Mouse (Mus musculus): Measurements from ENCODE around the gene Tex52.
A peak's percentile ranks its signal among the peaks of the same experiment; 100 is the strongest.

Tex52 gene

DNA sequence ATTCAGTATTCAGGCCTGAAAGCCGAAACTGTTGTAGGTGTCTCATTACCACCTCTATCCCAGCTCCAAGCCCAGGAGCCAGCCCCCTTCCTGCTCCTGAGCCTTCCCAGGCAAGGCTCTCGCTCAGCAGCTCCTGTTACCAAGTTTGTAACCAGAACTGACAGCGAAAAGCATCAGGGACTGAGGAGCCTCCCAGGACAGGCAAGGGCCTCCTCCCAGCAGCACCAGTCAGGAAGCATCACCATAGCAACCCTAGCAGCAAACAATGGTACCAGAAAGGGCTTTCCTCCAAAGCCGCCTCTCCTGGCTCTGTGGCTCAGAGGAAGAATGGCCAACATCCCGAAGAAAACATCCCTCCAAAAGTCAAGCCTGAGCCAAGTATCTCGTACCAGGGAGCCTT is at the start of gene Tex52, which contains the start of gene Gm44596:
Gene Tex52, plus strand, starts transcription at position 265 of the 400 bp plus-strand sequence.
Gene Gm44596, plus strand, starts transcription at position 312 of the 400 bp plus-strand sequence.
- DNase-seq (ENCODE audit: low spot score in 2 of 2), result no peak

DNA sequence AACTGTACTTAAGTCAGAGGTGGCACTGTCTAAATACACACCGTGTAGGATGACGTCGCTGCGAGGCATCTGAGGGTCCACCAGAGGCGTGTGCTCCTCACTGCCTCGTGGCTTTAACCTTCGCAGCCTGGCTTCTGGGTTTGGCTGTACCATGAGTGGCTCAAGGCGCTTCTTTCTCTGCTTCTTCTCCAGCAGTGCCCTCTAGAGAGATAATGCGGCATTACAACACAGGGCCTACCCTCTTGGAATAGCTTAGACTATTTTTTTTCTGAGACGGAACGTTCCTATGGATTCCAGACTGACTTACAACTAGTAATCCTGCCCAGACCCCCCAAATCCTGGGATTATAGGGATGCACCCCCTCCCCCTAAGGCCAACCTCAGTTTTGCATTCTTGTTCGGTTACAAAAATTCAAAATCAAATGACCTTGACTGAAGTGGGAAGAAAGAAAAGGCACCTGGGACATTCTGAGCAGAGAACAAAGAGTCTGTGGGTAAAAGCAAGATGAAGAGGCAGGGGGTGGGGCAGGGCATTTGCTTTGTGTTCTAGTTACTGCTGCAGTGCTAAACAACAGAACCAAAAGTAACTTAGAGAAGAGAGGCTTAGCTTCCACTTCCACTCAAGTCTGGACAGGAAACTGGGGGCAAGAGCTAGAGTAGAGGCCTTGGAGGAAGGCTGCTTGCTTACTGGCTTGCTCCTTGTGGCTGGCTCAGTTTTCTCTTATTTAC is 40.7 kb upstream of the Tex52 start:
- peak; percentile 61 to 66 for DNase-seq (ENCODE audit: low spot score in 2 of 2)

DNA sequence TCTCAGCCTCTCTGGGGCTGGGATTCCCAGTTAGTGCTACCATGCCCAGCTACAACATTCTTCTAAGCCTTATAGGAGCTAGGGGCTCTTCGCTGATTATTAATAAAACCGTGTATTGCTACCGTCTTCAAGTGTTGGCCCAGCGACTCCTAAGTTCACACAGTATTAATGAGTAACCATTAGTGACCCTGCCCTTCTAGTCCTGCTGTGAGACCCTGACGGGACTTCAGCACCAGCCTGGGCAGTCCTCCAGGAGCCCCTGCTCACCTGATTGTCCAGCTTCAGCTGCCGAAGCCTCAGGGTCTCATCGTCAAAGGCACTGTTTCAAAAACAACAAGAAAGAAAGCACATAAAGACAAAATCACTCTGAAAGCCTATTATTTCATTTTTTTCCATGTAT is 37.8 kb upstream of the Tex52 start:
- no peak for DNase-seq (ENCODE audit: low spot score in 2 of 2)

DNA sequence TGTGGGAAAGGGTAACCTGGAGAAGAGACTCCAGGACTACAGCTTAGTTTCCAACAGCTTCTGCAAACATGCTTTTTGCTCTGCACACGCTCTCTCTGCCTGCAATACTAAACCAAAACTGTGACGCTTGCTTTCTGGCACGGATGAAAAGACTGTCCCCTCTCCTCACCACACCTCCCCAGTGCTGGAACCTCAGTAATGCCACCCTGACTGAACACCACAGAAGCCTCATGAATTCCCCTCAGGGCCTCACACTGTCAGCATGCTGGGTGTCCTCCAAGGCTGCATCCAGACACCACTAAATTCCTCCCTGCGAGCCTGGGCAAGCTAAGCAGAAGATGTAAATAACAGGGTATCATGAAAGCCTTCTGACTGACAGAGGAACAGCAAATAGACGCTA is 36.4 kb upstream of the Tex52 start:
- DNase-seq (ENCODE audit: low spot score in 2 of 2), result no peak

DNA sequence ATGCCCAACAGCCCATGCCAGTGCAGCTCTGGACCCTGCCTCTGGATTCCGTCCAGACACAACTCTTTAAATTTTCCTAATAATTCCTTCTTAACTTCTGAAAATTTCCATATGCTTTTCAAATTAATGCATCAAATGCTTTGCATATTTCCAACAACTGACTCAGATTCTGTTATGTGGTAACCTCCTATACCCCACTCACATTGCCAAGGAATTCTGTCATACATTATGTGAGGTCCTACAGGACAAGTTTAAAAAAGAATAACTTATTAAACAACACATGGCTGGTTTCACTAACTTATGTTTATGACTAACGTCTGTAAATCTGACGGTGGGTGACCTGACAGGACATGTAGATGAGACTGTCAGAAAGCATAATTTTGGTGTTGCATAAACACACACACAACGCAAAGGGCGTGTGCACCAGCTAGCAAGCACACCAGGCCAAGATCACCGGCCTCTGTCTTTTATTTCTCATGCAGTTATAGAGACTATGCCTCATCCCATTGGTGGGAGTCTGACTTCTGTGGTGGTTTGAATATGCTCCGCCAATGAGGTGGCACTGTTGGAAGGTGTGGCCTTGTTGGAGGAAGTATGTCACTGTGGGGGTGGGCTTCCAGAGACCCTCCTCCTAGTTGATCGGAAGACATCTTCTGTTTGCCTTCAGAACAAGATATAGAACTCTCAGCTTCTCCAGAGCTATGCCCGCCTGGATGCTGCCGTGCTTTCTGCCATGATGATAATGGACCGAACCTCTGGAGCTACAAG is 33.1 kb upstream of the Tex52 start:
- no peak for DNase-seq (ENCODE audit: low spot score in 2 of 2)

DNA sequence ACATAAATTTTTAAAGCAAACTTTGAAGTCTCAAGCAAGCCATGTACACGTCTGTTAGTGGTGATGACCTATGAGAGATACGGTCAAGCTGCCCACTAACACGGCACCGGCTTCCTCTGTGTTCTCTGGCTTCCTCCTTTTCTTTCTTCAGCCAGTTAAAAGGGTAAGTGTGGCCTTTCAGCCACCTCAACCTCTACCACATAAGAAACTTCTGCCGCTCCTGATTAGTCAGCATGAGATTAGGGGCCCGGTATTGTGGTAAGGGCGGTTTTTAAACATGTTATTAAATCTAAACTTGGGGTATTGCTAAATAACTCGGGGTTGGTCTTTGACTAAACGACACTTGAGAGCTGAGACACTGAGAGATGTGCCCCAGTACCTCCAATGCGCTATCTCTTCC is 29.6 kb upstream of the Tex52 start:
- no peak for DNase-seq (ENCODE audit: low spot score in 2 of 2)

DNA sequence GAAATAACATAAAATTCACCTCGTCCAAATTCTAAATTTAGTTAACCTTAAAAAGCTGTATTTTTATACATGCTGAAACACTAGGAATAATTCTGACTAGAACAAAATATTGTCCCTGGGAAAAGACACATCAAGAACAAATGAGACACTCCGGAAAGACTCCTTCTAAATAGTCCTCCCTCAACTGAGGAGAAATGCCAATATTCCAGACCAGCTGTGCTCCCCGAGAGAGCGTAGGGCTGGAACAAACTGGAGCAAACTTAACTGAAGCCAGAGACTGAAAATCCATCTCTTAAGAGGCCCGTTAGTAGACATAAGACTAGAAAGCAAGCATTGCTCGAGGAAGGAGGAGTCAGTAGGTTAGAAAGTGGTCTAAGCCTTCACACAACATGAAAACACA is 28.5 kb upstream of the Tex52 start:
- no peak for DNase-seq (ENCODE audit: low spot score in 2 of 2)

DNA sequence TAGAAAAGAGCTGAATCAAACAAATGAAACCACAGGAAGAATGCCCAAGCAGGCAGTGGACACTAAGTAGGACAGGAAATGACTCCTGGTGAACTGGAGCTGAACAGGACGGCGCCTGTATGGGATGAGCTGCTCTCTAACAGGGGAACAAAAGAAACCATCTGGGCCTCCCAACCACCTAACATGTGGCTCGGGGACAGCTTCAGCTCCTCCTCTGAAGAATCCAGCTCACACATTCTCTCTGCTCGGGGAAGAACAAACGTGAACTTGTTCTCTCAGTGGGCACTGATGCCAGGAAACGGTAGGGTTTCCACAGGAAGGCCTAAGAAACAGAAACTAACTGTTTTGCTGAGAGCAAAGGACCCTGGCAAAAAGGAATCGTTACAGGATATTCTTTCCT is 25.5 kb upstream of the Tex52 start:
- no peak for DNase-seq (ENCODE audit: low spot score in 2 of 2)

DNA sequence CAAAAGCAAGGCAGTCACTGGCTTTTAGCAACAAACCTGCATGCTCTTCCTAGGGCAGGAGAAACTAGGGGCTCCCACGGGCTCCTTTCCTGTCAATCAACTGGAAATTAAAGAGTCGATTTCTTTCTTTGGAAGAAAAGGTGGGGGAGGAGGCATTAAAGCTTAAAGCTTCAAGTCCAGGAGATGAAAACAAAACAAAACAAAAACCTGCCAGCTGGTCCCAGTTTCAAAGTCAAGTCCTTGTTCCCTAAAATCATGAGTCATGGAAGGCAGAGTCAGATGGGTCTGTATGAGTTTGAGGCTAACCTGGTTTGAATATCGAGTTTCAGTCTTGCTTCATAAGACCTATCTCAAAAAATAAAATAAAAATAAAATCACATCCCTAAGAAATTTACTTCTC is 21.1 kb upstream of the Tex52 start:
- no peak for DNase-seq (ENCODE audit: low spot score in 2 of 2)

DNA sequence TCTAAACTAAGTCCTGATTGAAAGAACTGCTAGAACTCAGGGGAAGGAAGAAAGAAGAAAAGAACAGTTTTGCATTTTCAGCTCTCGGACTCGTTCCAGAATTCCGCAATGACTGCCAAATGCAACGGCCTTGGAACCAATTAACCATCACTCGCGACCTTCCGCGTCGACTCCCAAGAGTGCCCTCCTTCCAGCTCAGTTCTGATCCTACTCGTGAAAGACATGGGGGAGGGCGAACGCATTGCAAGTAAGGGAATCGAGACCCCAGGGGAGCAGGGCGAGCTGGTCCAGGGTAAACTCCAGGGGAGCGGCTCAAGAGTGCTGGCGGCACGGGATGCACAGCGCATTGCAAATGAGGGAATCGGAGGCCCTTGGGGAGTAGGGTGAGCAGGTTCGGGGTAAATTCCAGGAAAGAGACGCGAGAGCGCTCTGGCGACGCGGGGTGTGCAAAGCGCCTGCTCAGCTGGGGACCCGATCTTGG is 20.0 kb upstream of the Tex52 start:
- peak in 1 of 2 experiments; percentile 26 for DNase-seq (ENCODE audit: low spot score in 2 of 2)

DNA sequence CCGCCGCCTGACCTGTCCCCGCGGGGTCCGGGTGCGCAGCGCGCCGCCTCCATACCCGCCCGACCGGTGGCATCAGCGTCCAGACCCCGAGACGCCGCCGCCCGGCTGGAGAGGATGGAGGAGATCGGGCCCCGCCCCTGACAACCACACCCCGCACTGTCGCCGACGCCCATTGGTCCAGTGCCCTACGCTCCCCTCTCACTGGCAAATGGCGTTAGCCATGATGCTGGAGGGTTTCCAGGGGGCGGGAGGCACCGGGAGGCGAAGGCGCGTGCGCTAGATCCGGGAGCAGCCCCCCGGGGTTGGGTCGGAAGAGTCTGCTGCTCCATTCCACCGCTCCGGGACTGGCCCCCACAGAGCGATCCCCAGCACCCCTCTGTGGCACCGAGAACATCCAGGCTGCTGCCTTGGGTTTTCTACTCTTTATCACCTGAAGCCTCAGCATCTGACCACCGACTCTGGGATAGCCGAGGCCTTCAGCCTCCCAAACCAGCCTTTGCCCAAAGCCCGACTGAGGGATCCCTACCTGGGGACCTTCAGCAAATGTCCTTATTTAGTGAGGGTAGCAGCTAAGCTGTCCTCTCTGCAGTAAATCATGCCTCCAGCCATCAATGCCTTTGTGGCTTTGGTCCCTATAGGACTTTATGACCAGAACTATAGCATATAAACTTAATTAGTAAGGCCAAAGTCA is 19.4 kb upstream of the Tex52 start, which contains the start of gene Tulp3:
Gene Tulp3, minus strand, starts transcription at position 126 of the 691 bp plus-strand sequence.
- peak; percentile 88 to 95 for DNase-seq (ENCODE audit: low spot score in 2 of 2)

DNA sequence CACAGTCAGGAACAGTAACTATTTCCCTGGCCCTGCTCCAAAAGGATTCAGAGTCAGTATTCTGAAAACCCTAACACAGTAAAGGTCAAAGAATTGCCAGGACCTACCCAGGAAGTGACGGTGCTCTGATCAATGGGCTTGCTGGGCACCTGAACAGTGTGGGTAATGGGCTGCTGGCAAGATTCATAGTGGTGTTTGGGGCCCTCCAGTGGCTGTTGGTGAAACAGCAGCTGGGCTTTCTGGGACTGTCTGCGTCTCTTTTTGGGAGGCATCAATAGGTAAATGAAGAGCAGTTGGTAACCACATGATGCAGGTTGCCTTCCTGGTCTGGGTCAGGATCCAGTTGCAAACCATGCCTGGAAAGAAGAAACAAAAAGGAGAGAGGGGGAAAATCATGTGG is 16.3 kb upstream of the Tex52 start:
- peak; percentile 46 to 49 for DNase-seq (ENCODE audit: low spot score in 2 of 2)

DNA sequence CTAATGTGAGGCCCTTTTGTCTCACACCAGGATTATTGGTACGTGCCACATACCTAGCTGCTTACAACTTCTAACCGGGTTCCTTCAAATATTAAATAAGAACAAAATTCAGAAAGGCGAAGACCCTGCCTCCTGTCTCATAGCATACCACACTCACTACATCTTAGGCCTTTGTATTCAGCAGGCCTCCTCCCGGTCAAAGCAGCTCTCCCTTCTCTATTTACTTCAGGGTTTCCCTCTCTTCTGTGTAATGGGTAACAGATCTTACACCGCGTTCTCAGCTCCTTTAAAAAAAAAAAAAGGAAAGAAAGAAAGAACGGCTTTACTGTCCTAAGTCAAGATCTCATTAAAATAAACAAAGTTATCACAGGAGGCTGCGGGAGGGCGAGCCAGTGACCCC is 13.4 kb upstream of the Tex52 start:
- DNase-seq (ENCODE audit: low spot score in 2 of 2), result no peak

DNA sequence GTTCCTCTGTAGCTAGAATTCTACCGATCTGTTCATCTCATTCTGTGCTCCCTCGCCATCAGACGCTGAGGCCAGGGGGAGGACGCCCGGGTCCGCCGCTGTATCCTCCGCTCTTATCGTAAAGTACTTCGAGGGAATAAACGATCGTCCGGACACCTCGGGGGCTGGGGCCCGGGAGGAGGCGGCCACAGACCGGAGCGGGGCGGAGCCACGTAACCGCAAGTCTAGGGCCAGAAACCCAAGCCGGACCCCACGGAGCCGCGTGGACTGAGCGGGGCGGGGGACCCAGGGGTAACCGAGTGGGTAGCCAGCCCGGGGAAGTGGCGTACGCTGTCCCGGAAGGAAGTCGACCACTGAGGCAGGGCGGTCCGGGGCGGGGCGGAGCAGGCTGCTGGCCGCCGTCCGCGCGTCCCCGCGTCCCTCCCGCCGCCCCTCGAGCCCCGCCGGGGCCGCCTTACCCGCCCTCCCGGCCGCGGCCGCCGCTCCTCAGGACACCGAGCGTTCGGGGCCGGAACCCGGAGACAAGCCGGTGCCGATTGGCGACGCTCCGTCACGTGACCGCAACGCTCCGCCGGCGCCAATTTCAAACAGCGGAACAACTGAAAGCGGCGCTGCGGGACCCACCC is 12.8 kb upstream of the Tex52 start, which contains the start of the genes Rhno1 and Foxm1:
Gene Rhno1, minus strand, starts transcription at position 531 of the 626 bp plus-strand sequence.
Gene Foxm1, plus strand, starts transcription at position 587 of the 626 bp plus-strand sequence.
- DNase-seq (ENCODE audit: low spot score in 2 of 2), result peak; percentile 77 to 83

DNA sequence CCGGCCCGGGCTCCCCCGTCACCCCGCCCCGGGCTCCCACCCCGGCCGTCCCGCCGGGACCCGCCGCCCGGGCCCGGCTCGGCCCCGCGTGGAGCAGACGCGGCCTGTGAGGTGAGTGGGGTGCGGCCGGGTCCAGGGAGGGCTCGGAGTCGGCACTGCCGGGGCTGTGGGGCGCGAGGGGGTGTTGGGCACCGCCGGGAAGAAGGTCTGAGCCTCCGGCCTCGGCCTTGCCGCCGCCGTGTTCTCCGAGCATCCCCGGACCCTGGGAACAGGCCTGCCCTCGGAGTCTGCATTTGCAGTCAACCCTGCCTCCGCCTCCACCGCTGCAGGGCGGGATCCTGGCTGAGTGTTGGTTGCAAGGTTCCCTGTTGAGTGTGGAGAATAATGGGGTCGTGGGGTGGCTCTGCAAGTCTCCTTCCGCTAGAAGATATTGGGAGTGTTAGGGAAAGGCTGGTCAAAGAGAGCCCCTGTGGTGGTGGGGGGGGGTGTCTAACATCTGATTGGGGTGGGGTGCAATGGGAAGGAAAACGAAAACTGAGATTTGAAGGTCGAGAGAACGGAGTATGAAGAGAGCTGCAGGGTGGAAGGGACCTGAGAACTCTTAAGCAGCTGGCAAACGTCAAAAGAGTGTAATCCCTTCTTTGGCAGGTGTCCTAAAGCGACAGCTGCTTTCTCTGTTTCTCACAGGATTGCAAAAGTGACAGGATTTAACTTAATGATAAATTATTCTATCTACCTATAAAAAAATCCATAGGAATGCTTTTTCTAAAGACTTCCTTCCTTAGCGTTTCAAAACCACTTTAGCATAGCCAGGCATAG is 12.0 kb upstream of the Tex52 start:
- no peak for DNase-seq (ENCODE audit: low spot score in 2 of 2)

DNA sequence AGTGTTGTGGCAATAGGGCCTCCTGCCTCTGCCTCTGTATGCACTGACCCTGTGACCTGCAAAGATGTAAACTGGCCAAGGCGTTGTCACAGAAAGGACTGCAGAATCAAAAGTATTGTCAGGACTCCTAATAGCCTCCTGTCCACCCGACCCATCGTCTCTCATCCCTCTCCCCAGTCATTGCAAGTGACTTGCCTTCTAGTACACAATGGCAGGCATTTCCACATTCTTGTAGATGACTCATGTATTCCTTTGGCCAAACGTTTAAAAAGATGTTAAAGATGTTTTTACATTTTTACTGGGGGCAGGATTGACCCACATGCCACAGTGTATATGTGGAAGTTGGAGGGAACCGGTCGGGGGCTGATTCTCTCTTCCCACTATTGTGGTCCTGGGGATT is 10.5 kb upstream of the Tex52 start:
- DNase-seq (ENCODE audit: low spot score in 2 of 2), result no peak

DNA sequence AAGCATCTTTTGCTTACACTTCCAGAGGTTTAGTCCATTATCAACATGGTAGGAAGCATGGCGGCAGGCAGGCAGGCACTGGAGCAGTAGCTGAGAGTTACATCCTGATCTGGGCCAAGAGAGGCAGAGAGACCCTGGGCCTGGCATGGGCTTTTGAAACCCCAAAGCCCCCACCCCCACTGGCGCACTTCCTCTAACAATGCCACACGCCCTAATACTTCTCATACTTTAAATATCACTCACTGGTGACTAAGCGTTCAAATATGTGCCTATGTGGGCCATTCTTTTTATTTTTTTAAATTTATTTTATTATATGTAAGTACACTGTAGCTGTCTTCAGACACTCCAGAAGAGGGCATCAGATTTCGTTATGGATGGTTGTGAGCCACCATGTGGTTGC is 8.8 kb upstream of the Tex52 start:
- DNase-seq (ENCODE audit: low spot score in 2 of 2), result no peak

DNA sequence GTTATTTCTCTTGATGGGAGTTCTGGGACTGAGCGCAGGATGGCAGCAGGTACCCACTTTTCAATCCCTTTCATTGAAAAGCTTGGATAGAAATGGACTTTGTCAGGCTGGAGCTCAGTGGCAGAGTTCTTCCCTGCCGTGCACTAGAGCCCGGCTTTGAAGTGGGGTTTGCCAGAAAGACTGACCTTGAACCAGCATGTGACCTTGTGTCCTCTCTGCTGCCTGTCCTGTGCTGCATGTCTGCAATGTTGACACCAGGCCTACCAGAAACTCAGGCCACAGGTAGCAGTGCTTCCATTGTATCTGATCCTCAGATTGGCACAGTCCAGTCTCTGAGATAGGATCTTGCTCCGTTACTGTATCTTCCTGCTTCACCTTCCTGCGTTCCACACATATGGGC is 5.2 kb upstream of the Tex52 start:
- no peak for DNase-seq (ENCODE audit: low spot score in 2 of 2)

DNA sequence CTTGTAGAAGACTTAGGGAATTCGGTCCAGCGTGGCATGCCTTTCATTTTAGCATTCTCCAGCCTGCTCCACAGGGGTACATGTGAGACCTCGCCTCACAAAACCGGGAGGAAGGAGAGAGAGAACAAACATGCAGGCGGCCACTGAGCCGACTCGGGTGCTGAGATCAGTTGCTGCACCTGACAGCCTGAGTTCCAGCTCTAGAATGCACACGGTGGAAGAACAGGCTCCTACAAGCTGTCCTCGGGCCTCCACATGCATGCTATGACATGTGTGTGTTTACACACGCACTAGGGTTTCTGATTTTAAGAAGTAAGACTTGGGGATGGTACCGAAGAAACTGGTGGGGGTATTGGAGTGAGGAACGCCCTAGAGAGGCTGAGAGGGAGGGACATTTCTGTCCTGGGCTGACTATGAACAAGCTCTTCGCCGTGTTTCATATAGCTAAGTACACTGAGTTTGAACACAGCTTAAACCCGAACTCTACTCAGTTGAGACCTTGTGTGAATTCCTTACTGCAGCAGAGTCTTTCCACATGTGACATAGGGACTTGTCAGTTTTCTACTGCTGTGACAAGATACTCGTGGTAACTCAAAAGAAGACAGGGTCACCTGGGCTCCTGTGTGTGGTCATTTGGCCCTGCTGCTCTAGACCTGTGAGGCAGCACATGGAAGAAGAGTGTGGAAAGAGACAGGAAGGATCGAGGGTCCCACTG is 1.3 kb downstream of the Tex52 start:
- DNase-seq (ENCODE audit: low spot score in 2 of 2), result peak; percentile 27 to 32

DNA sequence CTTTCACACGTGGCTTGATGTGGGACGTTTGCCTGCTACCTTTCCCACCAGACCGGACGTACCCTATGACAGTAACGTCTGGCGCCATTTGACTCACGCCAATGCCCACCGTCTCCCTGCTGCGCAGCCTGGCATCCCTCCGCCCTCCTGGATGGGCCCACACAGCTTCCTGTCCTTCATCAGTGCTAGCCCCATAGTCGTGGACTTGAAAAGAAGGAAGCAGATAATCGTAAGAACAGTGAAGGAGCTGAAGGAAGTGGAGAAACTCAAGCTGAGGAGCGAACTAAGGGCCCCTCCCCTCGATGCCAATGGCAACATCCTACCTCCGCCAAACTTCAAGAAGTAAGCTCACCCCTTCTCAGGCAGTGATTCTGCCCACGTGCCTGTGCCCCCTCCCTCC is 4.4 kb downstream of the Tex52 start:
- DNase-seq (ENCODE audit: low spot score in 2 of 2), result no peak

Measured in urinary bladder, postnatal 36 days (tissue).